Mouse (Mus musculus) erythroblast, adult 5-6 weeks (primary cell): ENCODE measurements around the gene Ppox. TPM values are rescaled to one million over a fixed set of nuclear protein-coding genes. Genes with fewer than 3 reads are reported as not detected.

Experiments used
- ATAC-seq: replicated peaks from 2 replicates; pipeline ENCODE4 v1.8.0; 2016; ENCODE audit warnings: moderate number of reproducible peaks, mild to moderate bottlenecking, moderate TSS enrichment, inconsistent platforms; ENCODE audit not compliant: poor library complexity, low FRiP score, severe bottlenecking
- total RNA-seq, 2 experiments: library from RNA; stranded (forward) in 1 of 2; stranded (reverse) in 1 of 2; fragments of 150-400 nt in 1 of 2; fragments of 200-764, 138-1000 nt in 1 of 2; gene quantifications; 2 replicates each; pipeline versions ENCODE4 v1.2.3 to v1.2.4; 2015 to 2017; ENCODE audit warnings: low replicate concordance in 2 of 2

The Ppox gene
- total RNA-seq, 2 experiments from 2014 or later, result 416 to 765 TPM

- ATAC-seq, result no peak
Observed at GRCm38 (mm10) chr1:171271196-171271595, 9.8 kb downstream of the Ppox start.

DNA sequence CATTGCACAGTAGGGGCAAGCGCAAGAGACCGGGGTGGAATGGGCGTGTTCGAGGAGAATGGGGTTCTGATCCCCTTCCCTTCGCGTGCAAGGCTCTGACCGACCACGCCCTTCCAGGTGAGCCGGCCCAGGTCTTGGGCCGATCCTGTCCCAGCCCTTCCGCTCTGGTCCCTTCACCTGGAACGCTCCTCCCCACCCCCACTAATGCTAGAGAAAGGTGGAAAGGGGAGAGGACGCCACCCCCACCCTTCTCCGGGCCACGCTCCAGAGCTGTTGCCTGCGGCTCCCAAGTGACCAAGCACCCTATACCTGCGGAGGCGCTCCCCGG is 10.4 kb downstream of the Ppox start:
- peak; percentile 56 for ATAC-seq

GRCm38 (mm10) chr1:171269848-171270572 is 11.0 kb downstream of the Ppox start, which contains the start of gene B4galt3:
Gene B4galt3 (plus strand): TSS chr1:171270328.
- ATAC-seq, result peak; percentile 95

DNA sequence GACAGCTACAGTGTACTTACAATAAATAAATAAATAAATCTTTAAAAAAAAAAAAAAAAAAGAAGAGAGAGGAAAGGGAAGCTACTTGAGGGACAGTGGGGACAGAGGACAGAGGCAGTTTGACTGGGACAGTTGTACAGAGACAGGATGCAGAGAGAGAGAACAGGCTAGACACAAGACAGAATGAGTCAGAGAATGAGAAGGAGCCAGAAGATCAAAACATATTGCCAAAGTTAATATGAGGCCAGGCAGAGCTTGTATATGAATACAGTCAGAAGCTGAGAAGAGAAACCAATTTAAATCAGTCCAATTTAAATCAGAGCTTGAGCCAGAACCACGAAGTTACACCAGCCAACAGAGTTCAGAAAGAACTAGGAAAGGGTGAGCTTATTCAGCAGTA is 12.6 kb downstream of the Ppox start:
- ATAC-seq, result no peak

DNA sequence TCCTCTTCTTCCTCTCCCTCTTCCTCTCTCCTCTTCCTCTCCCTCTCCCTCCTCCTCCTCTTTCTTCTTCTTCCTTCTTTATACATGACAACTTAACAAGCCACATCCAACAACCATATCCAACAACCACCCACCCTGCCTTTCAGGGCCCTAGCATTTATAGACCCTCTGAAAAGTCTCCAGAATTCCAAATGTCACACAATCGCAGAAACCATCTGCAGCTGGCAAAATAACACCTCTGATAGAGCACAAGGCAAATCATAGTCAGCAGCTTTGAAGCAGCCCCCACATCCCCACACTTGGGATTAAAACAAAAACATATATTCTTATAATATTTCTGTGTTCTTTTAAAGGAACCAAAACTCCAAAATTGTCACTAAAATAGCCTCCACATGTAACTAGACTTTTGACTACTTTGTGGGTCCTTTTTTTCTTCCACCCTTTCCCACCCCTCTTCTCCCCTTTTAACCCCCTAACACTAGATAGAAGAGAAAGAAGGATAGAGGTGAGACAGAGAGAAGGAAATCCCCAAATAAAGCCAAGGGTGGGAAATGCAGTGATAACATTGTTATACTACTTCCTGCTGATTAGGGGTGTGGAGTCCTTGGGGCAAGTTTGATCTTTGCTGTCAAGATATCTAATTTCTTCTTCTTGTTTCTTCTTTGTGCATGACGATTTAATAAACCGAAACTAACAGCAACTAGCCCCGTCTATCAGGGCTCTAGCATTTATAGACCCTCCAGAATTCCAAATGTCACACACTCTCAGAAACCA is 14.8 kb downstream of the Ppox start:
- ATAC-seq, result no peak

DNA sequence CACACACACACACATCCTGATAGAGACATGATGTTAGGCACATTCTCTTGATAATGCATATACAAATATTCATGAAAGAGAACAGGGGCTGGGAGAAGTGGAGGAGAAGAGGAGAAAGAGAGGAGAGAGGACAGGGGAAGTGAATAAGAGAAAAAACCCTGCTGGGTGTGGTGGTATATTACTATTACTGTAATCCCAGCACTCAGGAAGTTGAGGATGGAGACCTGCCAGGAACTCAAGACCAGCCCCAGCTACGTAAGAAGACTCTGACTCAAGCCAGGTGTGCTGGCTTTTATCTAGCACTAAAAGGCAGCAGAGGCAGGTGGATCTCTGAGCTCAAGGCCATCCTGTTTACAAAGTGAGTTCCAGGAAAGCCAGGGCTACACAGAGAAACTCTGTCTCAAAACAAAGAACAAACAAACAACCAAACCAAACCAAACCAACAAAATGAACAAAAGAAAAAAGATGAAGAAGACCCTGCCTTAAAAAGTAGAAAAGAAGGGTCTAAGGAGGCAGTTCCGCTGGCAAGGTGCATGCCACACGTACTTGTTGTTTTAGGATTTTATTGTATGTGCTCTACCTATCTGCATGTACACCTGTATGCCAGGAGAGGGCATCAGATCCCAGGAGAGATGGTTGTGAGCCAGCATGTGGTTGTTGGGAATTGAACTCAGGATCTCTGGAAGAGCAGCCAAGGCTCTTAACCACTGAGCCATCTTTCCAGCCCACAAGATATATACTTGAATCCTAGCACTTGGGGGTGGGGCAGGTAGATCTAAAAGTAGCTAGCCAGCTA is 17.1 kb downstream of the Ppox start:
- peak; percentile 78; the same call in 1 of the 2 replicates for ATAC-seq

GRCm38 (mm10) chr1:171263185-171263611 is 17.8 kb downstream of the Ppox start:
- no peak for ATAC-seq

DNA sequence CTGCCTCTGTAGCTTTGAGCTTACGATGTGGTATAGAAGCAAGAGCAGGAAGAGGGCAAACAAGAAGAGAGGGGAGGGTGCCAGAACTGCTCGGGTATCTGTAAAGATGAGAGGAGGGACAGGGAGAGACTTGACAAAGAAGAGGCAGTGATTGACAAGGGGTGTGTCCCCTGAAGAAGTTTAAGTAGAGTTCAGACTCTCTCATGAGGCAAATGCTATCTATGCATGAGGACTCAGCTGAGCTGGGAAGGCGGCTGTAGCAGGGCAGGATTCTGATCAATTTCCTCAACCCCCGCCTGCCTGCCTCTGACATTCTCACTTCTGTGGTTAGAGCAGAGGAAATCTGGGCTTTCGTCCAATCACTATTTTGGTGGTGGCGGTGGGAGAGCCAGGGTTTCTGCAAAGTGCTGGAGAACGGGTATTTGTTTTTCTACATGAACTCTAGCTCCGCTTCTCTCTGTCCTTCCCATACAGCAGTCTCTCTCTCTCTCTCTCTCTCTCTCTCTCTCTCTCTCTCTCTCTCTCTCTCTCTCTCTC is 18.3 kb downstream of the Ppox start:
- no peak for ATAC-seq

GRCm38 (mm10) chr1:171260316-171260715 is 20.7 kb downstream of the Ppox start:
- ATAC-seq, result no peak

GRCm38 (mm10) chr1:171258921-171259320 is 22.1 kb downstream of the Ppox start:
- no peak for ATAC-seq

DNA sequence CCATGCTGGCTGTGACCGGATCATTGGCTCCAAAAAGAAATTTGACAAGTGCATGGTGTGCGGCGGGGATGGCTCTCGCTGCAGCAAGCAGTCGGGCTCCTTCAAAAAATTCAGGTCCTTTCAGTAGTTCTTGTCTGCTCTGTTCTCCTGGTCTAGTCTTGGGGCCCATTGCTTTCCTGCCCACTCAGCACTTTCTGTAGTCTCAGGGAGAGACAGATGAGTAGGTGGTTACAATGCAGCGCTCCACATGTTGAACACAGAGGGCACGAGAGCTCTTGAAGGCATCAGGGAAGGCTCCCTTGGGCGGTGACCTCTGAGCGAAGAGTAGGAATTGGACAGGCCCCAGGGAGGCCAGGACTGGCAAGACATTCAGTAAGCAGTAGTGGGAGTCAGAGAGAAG is 23.2 kb downstream of the Ppox start:
- no peak for ATAC-seq

DNA sequence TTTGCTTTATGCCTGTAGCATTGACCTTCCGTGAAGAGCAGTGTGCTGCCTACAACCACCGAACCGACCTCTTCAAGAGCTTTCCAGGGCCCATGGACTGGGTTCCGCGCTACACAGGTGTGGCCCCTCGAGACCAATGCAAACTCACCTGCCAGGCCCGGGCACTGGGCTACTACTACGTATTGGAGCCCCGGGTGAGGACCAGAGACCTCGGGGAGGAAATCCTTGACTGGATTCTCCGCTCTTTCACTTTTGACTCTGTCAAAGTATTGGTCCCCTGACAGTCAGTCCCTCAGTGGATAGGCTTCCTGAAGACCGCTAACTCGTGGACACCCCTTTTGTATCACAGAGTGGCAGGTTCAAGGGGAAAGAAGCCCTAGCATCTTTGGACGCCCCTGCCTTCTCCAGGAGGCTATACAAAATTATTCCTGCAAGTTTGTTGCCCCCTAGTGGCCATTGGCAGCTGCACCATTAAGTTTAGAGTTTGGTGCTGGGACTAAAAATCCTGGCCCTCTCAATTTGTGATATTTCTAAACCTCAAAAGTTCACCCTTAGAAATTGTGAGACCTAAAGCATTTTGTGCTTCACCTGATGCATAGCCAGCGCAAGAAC is 23.9 kb downstream of the Ppox start:
- ATAC-seq, result peak; percentile 70

DNA sequence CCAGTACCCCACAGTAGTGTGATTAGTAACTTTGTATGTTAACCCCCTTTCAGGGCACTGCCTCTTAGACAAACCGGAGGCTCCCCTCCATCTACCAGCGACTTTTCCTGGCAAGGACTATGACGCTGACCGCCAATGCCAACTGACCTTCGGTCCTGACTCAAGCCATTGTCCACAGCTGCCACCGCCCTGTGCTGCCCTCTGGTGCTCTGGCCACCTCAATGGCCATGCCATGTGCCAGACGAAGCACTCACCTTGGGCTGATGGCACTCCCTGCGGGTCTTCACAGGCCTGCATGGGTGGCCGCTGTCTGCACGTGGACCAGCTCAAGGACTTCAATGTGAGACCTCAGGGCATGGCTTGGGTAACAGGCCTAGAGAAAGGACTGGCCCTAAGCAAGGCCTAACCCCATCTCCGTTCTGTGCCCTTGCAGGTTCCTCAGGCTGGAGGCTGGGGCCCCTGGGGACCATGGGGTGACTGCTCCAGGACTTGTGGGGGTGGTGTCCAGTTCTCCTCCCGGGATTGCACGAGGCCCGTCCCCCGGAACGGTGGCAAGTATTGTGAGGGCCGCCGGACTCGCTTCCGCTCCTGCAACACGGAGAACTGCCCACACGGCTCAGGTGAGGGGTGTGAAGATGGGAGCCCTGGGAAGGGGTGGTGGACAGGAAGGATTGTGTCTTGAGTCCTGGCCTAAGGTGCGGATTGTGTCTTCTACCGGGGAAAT is 24.7 kb downstream of the Ppox start:
- no peak for ATAC-seq

DNA sequence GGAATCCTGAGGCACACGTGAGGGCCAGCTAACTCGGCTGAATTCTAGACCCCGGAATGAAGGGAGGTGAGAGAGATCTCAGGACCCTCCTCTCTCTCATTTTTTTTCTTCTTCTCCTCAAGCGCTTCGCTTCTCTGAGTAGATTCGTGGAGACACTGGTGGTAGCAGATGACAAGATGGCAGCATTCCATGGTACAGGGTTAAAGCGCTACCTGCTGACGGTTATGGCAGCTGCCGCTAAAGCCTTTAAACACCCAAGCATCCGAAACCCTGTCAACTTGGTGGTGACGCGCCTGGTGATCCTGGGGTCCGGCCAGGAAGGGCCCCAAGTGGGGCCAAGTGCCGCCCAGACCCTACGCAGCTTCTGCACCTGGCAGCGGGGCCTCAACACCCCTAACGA is 28.6 kb downstream of the Ppox start:
- ATAC-seq, result no peak

DNA sequence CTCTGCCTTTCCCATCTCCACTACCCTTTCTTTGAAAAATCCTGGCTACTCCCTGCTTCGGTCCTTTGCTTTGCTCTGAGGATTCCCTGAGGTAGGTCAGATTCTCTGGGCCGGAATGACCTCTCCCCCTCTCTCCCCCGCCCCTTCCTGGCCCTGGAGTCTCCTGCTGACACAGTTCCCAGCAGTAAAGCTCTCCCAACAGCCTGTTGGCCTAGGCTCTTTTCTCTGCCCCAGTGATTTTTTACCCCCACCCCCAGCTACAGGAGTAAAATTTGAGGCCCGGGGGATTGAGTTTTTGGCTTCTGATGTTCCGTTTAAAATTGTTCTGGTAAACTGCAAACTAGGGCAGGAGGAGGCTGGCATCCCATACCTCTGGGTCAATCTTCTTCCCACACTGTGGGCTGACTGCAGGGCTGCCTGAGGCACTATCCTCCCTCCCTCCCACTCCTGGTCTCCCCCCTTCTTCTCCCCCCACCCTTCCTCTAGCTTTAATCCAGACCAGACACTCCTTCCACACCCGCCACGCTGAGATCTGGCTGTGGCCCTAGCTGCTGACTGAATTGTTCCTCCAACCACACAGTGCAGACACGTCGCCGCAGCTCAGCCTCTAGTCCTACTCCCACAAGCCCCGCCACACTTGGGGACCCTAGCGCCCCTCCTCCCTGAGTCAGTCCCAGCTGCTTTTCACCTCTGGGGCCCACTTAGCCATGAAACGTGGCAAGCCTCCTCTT is 29.2 kb downstream of the Ppox start:
- no peak for ATAC-seq

- no peak for ATAC-seq
Observed at GRCm38 (mm10) chr1:171250680-171251593, 30.0 kb downstream of the Ppox start, which contains the start of gene Ndufs2. Gene Ndufs2 (minus strand): TSS chr1:171251388.

GRCm38 (mm10) chr1:171249913-171250600 is 30.9 kb downstream of the Ppox start, which contains the start of gene Adamts4:
Gene Adamts4 (plus strand): TSS chr1:171250421.
- no peak for ATAC-seq
